Mouse (Mus musculus): Measurements from ENCODE around the gene Crtc2. TPM values are rescaled to one million over a fixed set of nuclear protein-coding genes. Genes with fewer than 3 reads are reported as not detected.

Crtc2 gene
- total and polyA plus RNA-seq, 2 experiments from 2014 or later, result 18.9 to 20.4 TPM

DNA sequence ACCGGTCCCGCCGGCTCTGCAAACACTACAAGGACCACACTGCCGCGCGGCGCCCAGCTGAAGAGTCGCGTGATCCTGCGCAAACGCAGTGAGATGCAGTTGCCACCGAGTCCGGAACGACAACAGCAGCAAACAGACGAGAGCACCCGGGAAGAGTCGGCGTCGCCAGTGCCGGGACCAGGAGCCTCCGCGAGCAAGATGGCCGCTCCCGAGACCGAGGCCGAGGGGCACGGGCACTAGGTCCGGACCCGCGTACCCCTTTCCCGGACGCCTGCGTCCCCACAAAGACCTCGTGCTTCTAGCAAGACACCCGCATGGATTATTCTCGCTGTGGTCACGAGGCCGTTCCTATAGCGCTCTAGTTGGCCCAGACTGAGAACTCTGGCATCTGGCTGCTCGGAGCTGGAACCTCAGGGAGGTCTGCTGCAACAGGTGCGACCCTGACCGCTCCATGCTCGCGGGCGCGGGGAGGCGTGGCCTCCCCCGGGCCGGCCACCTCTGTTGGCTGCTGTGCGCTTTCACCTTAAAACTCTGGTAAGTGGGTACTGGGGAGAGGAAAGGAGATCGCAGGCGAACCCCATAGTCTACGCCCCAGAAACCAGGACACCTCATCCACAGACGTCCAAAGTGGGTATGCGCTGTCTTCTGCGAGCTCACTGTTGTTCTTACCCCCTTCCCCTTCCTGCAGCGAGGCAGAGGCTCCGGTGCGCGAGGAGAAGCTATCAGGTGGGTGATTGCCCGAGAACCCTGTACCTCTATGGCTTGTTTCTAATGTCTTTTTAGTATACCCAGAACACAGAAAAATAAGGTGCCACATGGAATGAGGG, 22.2 kb upstream of the Crtc2 start, which contains the start of gene Jtb:
Gene Jtb, plus strand, starts transcription at position 91 of the 827 bp plus-strand sequence.
- H3K9me3 ChIP-seq (ENCODE audit: low read length), result no peaks in the 10 kb centered on the region
- ATAC-seq (ENCODE audit: low FRiP score) (peak; percentile 97), DNase-seq (ENCODE audit: low spot score) (peak; percentile 96)
- H3K27me3 ChIP-seq (ENCODE audit: insufficient read depth, low read length), result no peaks in the 10 kb centered on the region
- H3K27ac ChIP-seq (ENCODE audit: low read depth, low read length), result peak within 1 kb of the TSS; percentile 86
- H3K4me2 ChIP-seq (ENCODE audit: low read depth, low read length, poor library complexity, severe bottlenecking), result peak within 1 kb of the TSS; percentile 83
- TF ChIP-seq CTCF (IDR thresholded peaks at IDR 0.05), result no peak; the same call in 1 of the 2 replicates
- H3K9ac ChIP-seq (replicated peaks; ENCODE audit: low read length, poor library complexity, severe bottlenecking), result peak within 1 kb of the TSS; percentile 78
- no peaks in the 10 kb centered on the region for H3K4me1 ChIP-seq (ENCODE audit: insufficient read depth, low read length)
- H3K4me3 ChIP-seq (ENCODE audit: low read depth, low read length), result peak within 1 kb of the TSS; percentile 79
- under 1% methylated on average over 61 of the region's 61 CpGs for WGBS
- peaks cover 15% of the 10 kb centered on the region; the same call in 1 of the 2 replicates for H3K36me3 ChIP-seq (ENCODE audit: insufficient read depth, low read length)

DNA sequence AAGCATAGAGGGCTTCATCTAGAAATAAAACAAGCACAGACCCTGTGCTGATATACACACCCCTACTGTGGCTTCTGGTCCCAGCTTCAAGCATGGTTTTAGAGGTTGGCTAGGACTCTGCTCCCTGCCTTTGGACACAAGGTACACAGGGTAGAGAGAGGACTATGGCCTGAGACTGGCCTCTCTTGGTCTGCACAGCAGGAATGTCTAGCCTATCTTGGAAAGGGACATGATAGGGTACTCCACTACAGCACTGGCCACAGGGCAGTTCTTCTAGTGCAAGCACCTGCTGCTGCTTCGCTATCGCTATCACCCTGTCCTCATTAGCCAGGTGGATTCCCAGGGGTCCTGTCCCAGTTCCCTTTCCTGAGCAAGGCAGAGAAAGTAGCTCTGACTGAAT, 12.7 kb upstream of the Crtc2 start:
- peaks cover 4% of the 10 kb centered on the region; the same call in 1 of the 2 replicates for H3K36me3 ChIP-seq (ENCODE audit: insufficient read depth, low read length)
- no peak overlapping the region for H3K4me3 ChIP-seq (ENCODE audit: low read depth, low read length)
- H3K27ac ChIP-seq (ENCODE audit: low read depth, low read length), result no peak overlapping the region
- H3K9ac ChIP-seq (replicated peaks; ENCODE audit: low read length, poor library complexity, severe bottlenecking), result no peak overlapping the region
- H3K9me3 ChIP-seq (ENCODE audit: low read length), result no peaks in the 10 kb centered on the region
- H3K27me3 ChIP-seq (ENCODE audit: insufficient read depth, low read length), result no peaks in the 10 kb centered on the region
- no peak for TF ChIP-seq CTCF (IDR thresholded peaks at IDR 0.05)
- DNase-seq (ENCODE audit: low spot score), result peak; percentile 18
- no peak for ATAC-seq (ENCODE audit: low FRiP score)
- no peak overlapping the region for H3K4me2 ChIP-seq (ENCODE audit: low read depth, low read length, poor library complexity, severe bottlenecking)
- H3K4me1 ChIP-seq (ENCODE audit: insufficient read depth, low read length), result 0 out of 2 replicates have a peak, but pooled peaks cover 3% of the 10 kb centered on the region
- 87% methylated on average over 2 of the region's 2 CpGs for WGBS

DNA sequence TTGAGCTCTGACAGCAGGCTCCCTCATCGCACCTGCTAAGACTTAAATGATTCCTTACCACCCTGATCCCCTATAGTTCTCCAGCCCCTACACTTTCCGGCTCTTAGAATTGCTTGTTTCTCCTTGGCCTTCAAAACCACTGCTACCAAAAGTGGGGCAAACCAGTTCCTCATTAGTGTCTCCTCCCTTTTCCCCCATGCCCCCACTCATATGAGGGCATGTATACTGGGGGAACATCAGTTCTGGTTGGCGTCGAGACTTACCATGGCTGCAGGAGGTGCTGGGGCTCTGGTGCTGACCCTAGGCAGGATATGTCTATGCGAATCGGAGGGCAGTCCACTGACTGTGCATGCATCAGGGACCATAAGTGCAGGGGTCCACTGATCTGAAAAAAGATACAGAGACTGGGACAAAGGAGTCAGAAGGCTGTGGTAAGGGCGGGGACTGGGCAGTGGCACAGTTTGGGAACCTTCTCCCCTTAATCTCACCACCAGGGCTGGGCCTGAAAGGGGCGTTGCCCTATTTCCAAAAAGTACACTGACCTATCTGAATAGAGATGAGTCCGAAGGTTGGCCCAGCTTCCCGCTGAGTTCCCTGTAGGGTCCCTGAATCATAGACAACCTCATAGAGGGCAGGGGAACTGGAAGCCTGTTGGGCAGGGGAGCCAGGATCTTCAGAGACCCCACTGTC, 12.1 kb upstream of the Crtc2 start:
- DNase-seq (ENCODE audit: low spot score) (no peak), ATAC-seq (ENCODE audit: low FRiP score) (no peak)
- Histone ChIP-seq H3K9ac (replicated peaks; ENCODE audit: low read length, poor library complexity, severe bottlenecking) (no peak overlapping the region), H3K4me2 (ENCODE audit: low read depth, low read length, poor library complexity, severe bottlenecking) (no peak overlapping the region), H3K27ac (ENCODE audit: low read depth, low read length) (no peak overlapping the region), H3K4me1 (ENCODE audit: insufficient read depth, low read length) (0 out of 2 replicates have a peak, but pooled peaks cover 3% of the 10 kb centered on the region), H3K9me3 (ENCODE audit: low read length) (no peaks in the 10 kb centered on the region), H3K27me3 (ENCODE audit: insufficient read depth, low read length) (no peaks in the 10 kb centered on the region), H3K4me3 (ENCODE audit: low read depth, low read length) (no peak overlapping the region), H3K36me3 (ENCODE audit: insufficient read depth, low read length) (no peaks in the 10 kb centered on the region)
- no peak for TF ChIP-seq CTCF (IDR thresholded peaks at IDR 0.05)
- WGBS, result 88% methylated on average over 10 of the region's 10 CpGs

DNA sequence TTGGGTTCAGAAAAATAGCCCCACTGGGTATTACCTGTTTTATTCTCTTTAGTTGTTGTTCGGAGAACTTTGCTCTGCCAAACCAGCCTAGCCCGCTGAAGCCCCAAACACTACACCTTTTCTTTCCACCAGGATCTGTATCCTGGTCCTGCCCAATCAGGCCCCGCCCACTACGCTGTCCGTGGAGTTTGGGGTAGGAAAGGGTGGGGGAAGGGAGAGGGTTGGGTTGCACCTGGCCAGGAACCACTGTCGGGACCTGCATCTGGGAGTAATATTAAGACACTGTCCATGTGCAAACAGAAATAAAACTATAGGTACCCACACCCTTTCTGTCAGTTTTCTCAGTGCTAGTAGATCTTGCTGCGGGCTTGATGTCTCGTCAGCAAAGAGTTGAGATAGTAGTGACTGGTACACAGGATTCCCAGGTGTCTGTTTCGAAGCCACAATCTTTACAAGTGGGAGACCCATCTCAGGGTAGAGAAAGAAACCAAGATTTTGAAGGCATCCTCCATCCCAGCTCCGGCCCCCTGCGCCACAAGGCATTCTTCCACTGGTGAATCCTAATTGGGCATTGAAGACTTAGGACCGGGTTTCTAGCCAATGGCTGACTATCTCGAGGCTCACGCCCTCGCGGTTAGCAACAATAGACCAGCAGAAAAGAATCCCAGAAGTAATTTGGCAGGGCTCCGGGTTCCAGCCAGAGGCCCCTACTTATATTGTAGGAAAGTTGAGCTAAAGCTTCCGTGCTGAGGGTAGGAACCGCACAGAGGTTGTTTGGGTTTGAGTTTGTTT, 10.8 kb upstream of the Crtc2 start, which contains the start of gene Creb3l4:
Gene Creb3l4, minus strand, starts transcription at position 529 of the 792 bp plus-strand sequence.
- Histone ChIP-seq H3K27ac (ENCODE audit: low read depth, low read length) (no peak within 1 kb of the TSS), H3K4me2 (ENCODE audit: low read depth, low read length, poor library complexity, severe bottlenecking) (peak within 1 kb of the TSS; percentile 46), H3K36me3 (ENCODE audit: insufficient read depth, low read length) (no peaks in the 10 kb centered on the region), H3K9ac (replicated peaks; ENCODE audit: low read length, poor library complexity, severe bottlenecking) (0 out of 2 replicates have a peak within 1 kb of the TSS, but pooled peaks have one; percentile 19), H3K27me3 (ENCODE audit: insufficient read depth, low read length) (no peaks in the 10 kb centered on the region), H3K4me3 (ENCODE audit: low read depth, low read length) (peak within 1 kb of the TSS; percentile 22), H3K9me3 (ENCODE audit: low read length) (no peaks in the 10 kb centered on the region), H3K4me1 (ENCODE audit: insufficient read depth, low read length) (0 out of 2 replicates have a peak, but pooled peaks cover 3% of the 10 kb centered on the region)
- ATAC-seq (ENCODE audit: low FRiP score), result no peak
- no peak for TF ChIP-seq CTCF (IDR thresholded peaks at IDR 0.05)
- 3% methylated on average over 19 of the region's 19 CpGs for WGBS
- peak; percentile 78 for DNase-seq (ENCODE audit: low spot score)

DNA sequence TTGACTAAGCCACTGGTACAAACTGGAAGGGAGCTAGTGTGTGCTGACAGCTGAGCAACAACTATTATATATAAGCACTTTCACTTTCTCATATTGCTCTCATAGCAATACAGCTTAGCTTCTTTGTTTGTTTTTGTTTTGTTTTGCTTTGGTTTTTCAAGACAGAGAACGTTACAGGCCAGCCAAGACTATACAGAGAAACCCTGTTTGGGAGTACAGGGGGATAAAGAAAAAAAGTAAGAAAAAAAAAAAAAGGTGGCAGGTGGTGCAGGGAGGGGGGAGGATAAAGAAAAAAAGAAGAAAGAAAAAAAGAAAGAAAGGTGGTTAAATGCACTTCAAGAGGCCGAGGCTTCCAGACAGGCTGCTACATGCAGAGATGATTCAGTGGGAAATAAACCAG, 8.6 kb upstream of the Crtc2 start:
- DNase-seq (ENCODE audit: low spot score), result no peak
- Histone ChIP-seq H3K27ac (ENCODE audit: low read depth, low read length) (no peak overlapping the region), H3K27me3 (ENCODE audit: insufficient read depth, low read length) (no peaks in the 10 kb centered on the region), H3K9me3 (ENCODE audit: low read length) (no peaks in the 10 kb centered on the region), H3K4me3 (ENCODE audit: low read depth, low read length) (no peak overlapping the region), H3K4me2 (ENCODE audit: low read depth, low read length, poor library complexity, severe bottlenecking) (no peak overlapping the region), H3K36me3 (ENCODE audit: insufficient read depth, low read length) (no peaks in the 10 kb centered on the region; the same call in 1 of the 2 replicates), H3K9ac (replicated peaks; ENCODE audit: low read length, poor library complexity, severe bottlenecking) (no peak overlapping the region), H3K4me1 (ENCODE audit: insufficient read depth, low read length) (0 out of 2 replicates have a peak, but pooled peaks cover 3% of the 10 kb centered on the region)
- no peak for ATAC-seq (ENCODE audit: low FRiP score)
- no peak for TF ChIP-seq CTCF (IDR thresholded peaks at IDR 0.05)
- 65% methylated on average over 2 of the region's 2 CpGs for WGBS
